Mouse (Mus musculus): Measurements from ENCODE around the gene Dhx9.
"Not testable (repeated sequence)": the region's sequence is repeated elsewhere in the genome, so short reads cannot be mapped to it uniquely, and the experiment has no call there.

DNA sequence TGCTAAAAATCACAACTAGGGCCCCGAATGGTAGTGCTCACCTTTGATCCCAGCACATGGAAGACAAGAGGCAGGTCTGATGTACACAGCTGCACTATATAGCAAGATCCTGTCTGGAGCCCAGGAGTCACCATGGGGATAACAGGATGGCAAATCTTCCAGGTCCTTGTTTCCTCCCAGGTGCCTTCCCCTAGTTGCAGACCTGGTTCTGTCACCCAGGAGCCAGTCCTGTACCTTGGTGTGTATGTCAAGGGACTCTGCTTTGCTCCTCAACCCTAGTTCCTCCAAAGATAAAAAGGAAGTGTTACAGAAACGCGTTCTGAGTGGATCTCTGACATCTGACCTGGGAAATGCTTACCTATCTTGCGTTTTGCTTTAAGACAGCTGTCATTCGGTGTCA is 79.2 kb downstream of the Dhx9 start:
- TF ChIP-seq CTCF (IDR thresholded peaks at IDR 0.05; ENCODE audit: low read depth); EP300 (optimal IDR thresholded peaks at IDR 0.05): not testable (repeated sequence)

All from stomach, postnatal 0 days (tissue).